ENCODE assay signal across 8 mouse cellular contexts in the genomic region with DNA sequence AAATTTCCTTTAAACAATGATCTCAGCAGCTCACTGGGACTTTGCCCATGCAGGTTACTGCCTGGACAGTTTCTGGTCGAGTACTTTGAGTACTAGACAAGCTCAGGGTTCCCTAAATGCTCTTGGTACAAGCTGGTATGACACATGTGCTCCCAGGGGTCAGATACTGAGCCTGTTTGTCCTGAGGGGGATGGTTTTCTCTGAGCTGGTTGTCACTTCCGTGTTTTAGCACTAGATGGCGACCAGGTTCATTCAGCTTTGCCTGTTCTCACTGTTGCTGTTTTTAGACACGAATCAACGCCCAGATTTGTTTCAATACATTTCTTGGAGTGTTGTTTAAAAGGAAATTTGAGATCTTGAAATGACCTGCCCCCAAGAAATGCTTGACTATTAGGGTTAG. TPM values are rescaled to one million over a fixed set of nuclear protein-coding genes. Genes with fewer than 3 reads are reported as not detected.
DNase-seq lines count a peak whose midpoint lies in the region; ATAC-seq lines count a peak whose summit lies in the region.

No protein-coding gene starts in this region.

- intact Hi-C loops in left cerebral cortex, postnatal 14 days (cut with DNase I), result loop anchor here (2.0 kb wide), 1 partner anchor 700 kb away; no protein-coding TSS in a partner anchor

- no peak overlapping the region for H3K9ac ChIP-seq in heart, embryonic 16.5 days (ENCODE audit: low read length)

- H3K4me3 ChIP-seq in heart, embryonic 16.5 days (ENCODE audit: low read length), result no peak overlapping the region

- 0 out of 2 replicates have a peak overlapping the region, but pooled peaks have one; percentile 8 for H3K4me2 ChIP-seq in heart, embryonic 16.5 days (ENCODE audit: low read depth, low read length)

- H3K27me3 ChIP-seq in heart, embryonic 16.5 days (ENCODE audit: control insufficient read depth, insufficient read depth, low read length), result no peaks in the 10 kb centered on the region

- peaks cover 12% of the 10 kb centered on the region for H3K4me1 ChIP-seq in heart, embryonic 16.5 days (ENCODE audit: control insufficient read depth, insufficient read depth, low read length)

- no peaks in the 10 kb centered on the region for H3K9me3 ChIP-seq in heart, embryonic 16.5 days (replicated peaks; ENCODE audit: control insufficient read depth, low read length)

- DNase-seq in left cerebral cortex, adult 18-20 months (ENCODE audit: low spot score in 2 of 2), result peak; percentile 45 to 47
- no peak for DNase-seq in left cerebral cortex, adult 11 months (ENCODE audit: low spot score)
- peak; percentile 50 for DNase-seq in Muller cell, postnatal 12 days (ENCODE audit: inconsistent ontology term)
- peak; percentile 70 to 74 for DNase-seq in cerebellum, postnatal 10 days
- peak; percentile 64 to 69 for DNase-seq in left cerebral cortex, postnatal 14 days (ENCODE audit: low spot score in 2 of 2)
- peak; percentile 35 to 56 for DNase-seq in natural killer cell, adult 2 months (ENCODE audit: low spot score in 2 of 2)
- peak; percentile 44 for DNase-seq in yolk sac, embryonic 10.5 days (ENCODE audit: low spot score)

- ATAC-seq in heart, embryonic 16.5 days (replicated peaks; ENCODE audit: extremely low read depth, insufficient read depth, low FRiP score), result no peak

- no peaks in the 10 kb centered on the region for H3K36me3 ChIP-seq in heart, embryonic 16.5 days (ENCODE audit: control insufficient read depth, insufficient read depth)

- 2% methylated on average over 5 of the region's 5 CpGs for WGBS in heart, embryonic 16.5 days

- no peak overlapping the region for H3K27ac ChIP-seq in heart, embryonic 16.5 days (ENCODE audit: low read length)

RNA-seq across cellular contexts. Expression of gene Ergic2, which starts 2.6 kb away (rescaled TPM):
- 10 to 100 TPM; 67.0 to 74.0 TPM for total RNA-seq in left cerebral cortex, adult 18-20 months (2021)
- polyA plus RNA-seq in heart, embryonic 16.5 days (2015; fragmentation: Nextera tagmentation; extraction: Ambion mirVana), result 144 and 148 TPM in 2 replicates
- 10 to 100 TPM; 73.5 to 76.9 TPM for total RNA-seq in left cerebral cortex, postnatal 14 days (2021)
